ENCODE assay signal across 15 mouse cellular contexts in the genomic region with DNA sequence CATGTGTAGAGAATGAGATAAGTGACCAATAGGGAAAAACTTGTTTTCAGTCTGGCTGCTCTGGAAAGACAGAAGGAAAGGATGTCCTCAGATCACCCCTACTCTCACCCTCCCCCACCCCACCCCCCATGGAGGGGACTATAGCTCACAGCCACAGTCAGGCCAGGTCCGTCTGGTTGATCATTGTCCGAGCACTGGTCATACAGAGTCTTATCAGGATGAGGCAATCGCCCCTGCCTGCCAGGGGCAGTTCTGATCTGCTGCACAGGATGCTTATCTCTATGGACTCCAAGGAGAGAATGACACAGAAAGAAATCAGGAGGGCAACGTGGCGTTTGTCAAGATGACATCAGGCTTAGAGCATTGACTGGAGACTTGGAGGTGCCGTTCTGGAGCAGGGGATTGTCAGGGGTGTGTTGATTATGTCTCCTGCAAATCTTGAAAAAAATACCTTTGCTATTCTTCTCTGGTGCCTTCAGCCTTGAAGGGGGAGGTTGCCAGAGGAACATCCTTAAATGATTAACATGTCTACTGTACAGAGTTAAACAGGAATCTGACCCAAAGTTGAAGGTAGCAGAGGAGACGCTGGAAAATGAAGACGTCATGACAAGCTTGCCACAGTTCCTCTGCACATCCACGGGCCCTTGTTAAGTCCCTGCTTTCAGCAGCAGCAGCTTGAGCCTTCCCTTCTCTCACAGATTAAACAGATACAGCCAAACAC. TPM values are rescaled to one million over a fixed set of nuclear protein-coding genes. Genes with fewer than 3 reads are reported as not detected.
DNase-seq lines count a peak whose midpoint lies in the region; ATAC-seq and TF ChIP-seq lines count a peak whose summit lies in the region.
"Had no signal": no experiment of that assay in that cellular context is flagged by ENCODE, and none has a peak within 500 bp of the region (broad histone marks: within the 10 kb centered on the region; RNA-seq: fewer than 3 reads in every experiment).

No protein-coding gene starts in this region.

- peaks cover 7% of the 10 kb centered on the region; the same call in 1 of the 2 replicates for H3K36me3 ChIP-seq in lung, embryonic 14.5 days (ENCODE audit: insufficient read depth)
- H3K36me3 ChIP-seq in kidney, embryonic 14.5 days (ENCODE audit: control insufficient read depth, insufficient read depth, low read length), result no peaks in the 10 kb centered on the region
- no peaks in the 10 kb centered on the region; the same call in 1 of the 2 replicates for H3K36me3 ChIP-seq in liver, embryonic 11.5 days (ENCODE audit: control insufficient read depth, insufficient read depth, low read length)
- H3K36me3 ChIP-seq in midbrain, embryonic 10.5 days, result no peaks in the 10 kb centered on the region
- H3K36me3 ChIP-seq: hindbrain, embryonic 13.5 days had no signal

- H3K4me3 ChIP-seq in lung, embryonic 14.5 days (ENCODE audit: low read depth, low read length), result no peak overlapping the region
- H3K4me3 ChIP-seq in kidney, embryonic 14.5 days (ENCODE audit: low read length), result no peak overlapping the region
- H3K4me3 ChIP-seq in liver, embryonic 11.5 days (ENCODE audit: low read depth, low read length), result no peak overlapping the region
- no peak overlapping the region for H3K4me3 ChIP-seq in midbrain, embryonic 10.5 days
- H3K4me3 ChIP-seq: hindbrain, embryonic 13.5 days had no signal

- H3K9ac ChIP-seq in lung, embryonic 14.5 days, result no peak overlapping the region
- H3K9ac ChIP-seq in kidney, embryonic 14.5 days (ENCODE audit: low read depth, low read length), result no peak overlapping the region
- H3K9ac ChIP-seq in liver, embryonic 11.5 days (ENCODE audit: low read depth, low read length), result no peak overlapping the region
- H3K9ac ChIP-seq: hindbrain, embryonic 13.5 days had no signal

- H3K4me2 ChIP-seq in lung, embryonic 14.5 days, result no peak overlapping the region
- no peak overlapping the region for H3K4me2 ChIP-seq in kidney, embryonic 14.5 days (replicated peaks; ENCODE audit: low read depth, low read length)
- no peak overlapping the region for H3K4me2 ChIP-seq in liver, embryonic 11.5 days
- H3K4me2 ChIP-seq: hindbrain, embryonic 13.5 days had no signal

- H3K27ac ChIP-seq in lung, embryonic 14.5 days (ENCODE audit: low read depth), result no peak overlapping the region; the same call in 1 of the 2 replicates
- H3K27ac ChIP-seq in kidney, embryonic 14.5 days (ENCODE audit: low read depth, low read length), result no peak overlapping the region
- H3K27ac ChIP-seq in liver, embryonic 11.5 days (ENCODE audit: low read depth, low read length), result no peak overlapping the region; the same call in 1 of the 2 replicates
- H3K27ac ChIP-seq in midbrain, embryonic 10.5 days (replicated peaks), result no peak overlapping the region
- H3K27ac ChIP-seq: hindbrain, embryonic 13.5 days had no signal

- 25% methylated on average over 9 of the region's 9 CpGs for WGBS in lung, embryonic 14.5 days
- WGBS in kidney, embryonic 14.5 days, result 62% methylated on average over 9 of the region's 9 CpGs
- WGBS in liver, embryonic 11.5 days, result 27% methylated on average over 9 of the region's 9 CpGs
- WGBS in midbrain, embryonic 10.5 days, result 77% methylated on average over 9 of the region's 9 CpGs

- no peak for TF ChIP-seq CTCF in lung, embryonic 14.5 days (IDR thresholded peaks at IDR 0.05; ENCODE audit: low read depth)

- H3K4me1 ChIP-seq in lung, embryonic 14.5 days (ENCODE audit: insufficient read depth), result no peaks in the 10 kb centered on the region
- H3K4me1 ChIP-seq in kidney, embryonic 14.5 days (ENCODE audit: control insufficient read depth, insufficient read depth, low read length), result peaks cover 8% of the 10 kb centered on the region
- H3K4me1 ChIP-seq in liver, embryonic 11.5 days (replicated peaks; ENCODE audit: control insufficient read depth, insufficient read depth, low read length), result no peaks in the 10 kb centered on the region
- no peaks in the 10 kb centered on the region for H3K4me1 ChIP-seq in midbrain, embryonic 10.5 days

- no peak for DNase-seq in lung, embryonic 14.5 days
- DNase-seq in lung, postnatal 36 days, result no peak
- DNase-seq in liver, embryonic 11.5 days (ENCODE audit: low spot score), result no peak
- no peak for DNase-seq in midbrain, embryonic 10.5 days (ENCODE audit: low spot score)
- DNase-seq in spleen, adult 18-20 months, result no peak
- no peak for DNase-seq in retina, postnatal 1 day
- DNase-seq in spleen, postnatal 36 days (ENCODE audit: low spot score in 2 of 2), result no peak
- DNase-seq: lung, postnatal 14 days; midbrain, embryonic 14.5 days; thymus, postnatal 14 days had no signal

- no peaks in the 10 kb centered on the region for H3K27me3 ChIP-seq in lung, embryonic 14.5 days (ENCODE audit: insufficient read depth, low read length)
- no peaks in the 10 kb centered on the region for H3K27me3 ChIP-seq in kidney, embryonic 14.5 days (ENCODE audit: control insufficient read depth, insufficient read depth, low read length)
- H3K27me3 ChIP-seq in liver, embryonic 11.5 days (replicated peaks; ENCODE audit: control insufficient read depth, insufficient read depth, low read length), result no peaks in the 10 kb centered on the region
- H3K27me3 ChIP-seq in midbrain, embryonic 10.5 days (ENCODE audit: low read depth, poor library complexity, severe bottlenecking), result no peaks in the 10 kb centered on the region
- H3K27me3 ChIP-seq: hindbrain, embryonic 13.5 days had no signal

- 0 out of 2 replicates have a peak, but pooled peaks cover 4% of the 10 kb centered on the region for H3K9me3 ChIP-seq in lung, embryonic 14.5 days (ENCODE audit: low read depth, low read length)
- H3K9me3 ChIP-seq in kidney, embryonic 14.5 days (ENCODE audit: control insufficient read depth, low read length), result no peaks in the 10 kb centered on the region; the same call in 1 of the 2 replicates
- H3K9me3 ChIP-seq in liver, embryonic 11.5 days (ENCODE audit: control insufficient read depth, low read length), result no peaks in the 10 kb centered on the region
- no peaks in the 10 kb centered on the region for H3K9me3 ChIP-seq in midbrain, embryonic 10.5 days (replicated peaks)
- H3K9me3 ChIP-seq: hindbrain, embryonic 13.5 days had no signal

- ATAC-seq in lung, embryonic 14.5 days (ENCODE audit: insufficient read depth), result peak; percentile 30; the same call in 1 of the 2 replicates
- ATAC-seq in kidney, embryonic 14.5 days (ENCODE audit: low FRiP score, low TSS enrichment), result peak; percentile 50; the same call in 1 of the 2 replicates
- ATAC-seq in liver, embryonic 11.5 days (replicated peaks; ENCODE audit: low FRiP score), result peak; percentile 79
- ATAC-seq: forebrain, embryonic 16.5 days had no signal

RNA-seq across cellular contexts. Expression of gene L1td1, which starts 32.9 kb away (rescaled TPM):
- 0.16 and 0.31 TPM in 2 replicates for polyA plus RNA-seq in lung, embryonic 14.5 days (2014; fragmentation: Nextera tagmentation; extraction: Ambion mirVana)
- polyA plus RNA-seq in kidney, embryonic 14.5 days (2014; fragmentation: Nextera tagmentation; extraction: Ambion mirVana), result 0.64 and 0.79 TPM in 2 replicates
- 0.05 TPM in 1 of 2 replicates, not detected in the other for polyA plus RNA-seq in liver, embryonic 11.5 days (2014; fragmentation: Nextera tagmentation; extraction: Ambion mirVana)
- polyA plus RNA-seq in midbrain, embryonic 10.5 days (2016; fragmentation: Nextera tagmentation; extraction: Ambion mirVana), result 0.10 and 0.11 TPM in 2 replicates
- polyA plus RNA-seq: forebrain, embryonic 16.5 days; heart, embryonic 14.5 days; spleen, adult 2 months had no signal
